Mouse (Mus musculus): ENCODE results near the gene Slc9a9. TPM values are rescaled to one million over a fixed set of nuclear protein-coding genes. Genes with fewer than 3 reads are reported as not detected.

Slc9a9 gene
- polyA plus RNA-seq, 1 experiment = 8.9 TPM

DNA sequence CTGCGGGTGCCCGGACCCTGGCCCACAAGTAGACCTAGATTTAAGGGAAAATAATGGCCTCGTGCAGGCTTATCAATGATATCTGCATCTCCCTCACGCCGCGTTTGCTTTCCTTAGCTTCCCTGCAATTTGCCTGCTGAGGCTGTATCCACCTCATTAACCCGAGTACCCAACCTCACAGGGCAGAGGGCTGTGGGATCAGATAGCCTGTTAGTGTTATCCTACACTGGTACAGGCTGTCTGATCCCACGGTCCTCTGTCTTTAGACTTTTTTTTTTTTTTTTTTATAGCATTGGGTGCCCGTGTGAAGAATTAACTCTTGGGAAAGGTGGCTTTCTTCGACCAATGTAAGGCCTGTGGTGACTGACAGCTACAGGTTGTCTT is 81.9 kb downstream of the Slc9a9 start:
- 88% methylated on average over 10 of the region's 10 CpGs for WGBS
- Histone ChIP-seq H3K27me3 (ENCODE audit: control insufficient read depth, insufficient read depth, low read length) (no peaks in the 10 kb centered on the region), H3K27ac (ENCODE audit: insufficient read depth, low read length) (no peak overlapping the region), H3K4me1 (ENCODE audit: control insufficient read depth, insufficient read depth, low read length) (no peaks in the 10 kb centered on the region), H3K4me3 (replicated peaks; ENCODE audit: insufficient read depth, low read depth, low read length) (no peak overlapping the region)
- no peak for TF ChIP-seq CTCF (IDR thresholded peaks at IDR 0.05; ENCODE audit: borderline replicate concordance, insufficient read depth, low read depth, low read length)
- no peak for TF ChIP-seq POLR2A (IDR thresholded peaks at IDR 0.05; ENCODE audit: borderline replicate concordance, insufficient read depth, low read length)
- DNase-seq = no peak

GRCm38 (mm10) chr9:94752121-94752520 is 82.4 kb downstream of the Slc9a9 start:
- TF ChIP-seq CTCF (IDR thresholded peaks at IDR 0.05; ENCODE audit: borderline replicate concordance, insufficient read depth, low read depth, low read length) (no peak), POLR2A (IDR thresholded peaks at IDR 0.05; ENCODE audit: borderline replicate concordance, insufficient read depth, low read length) (no peak)

DNA sequence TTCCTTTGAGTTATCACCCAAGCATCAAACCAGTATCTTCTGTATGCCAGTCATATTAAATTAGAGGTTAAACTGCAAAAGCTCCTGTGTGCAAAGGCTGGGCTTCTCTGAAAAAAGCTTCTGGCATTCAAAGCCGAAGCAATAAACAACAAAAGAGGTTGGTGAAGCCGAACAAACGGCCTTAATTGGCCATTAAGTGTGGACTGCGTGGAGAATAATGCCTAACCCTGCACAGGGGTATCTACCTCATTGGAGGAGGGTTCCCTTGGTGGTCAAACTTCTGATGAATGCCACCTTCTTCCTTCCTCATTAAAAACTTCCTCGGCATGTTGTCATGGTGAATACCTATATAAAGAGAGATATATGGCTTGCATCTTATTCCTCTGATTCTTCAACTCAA is 90.2 kb downstream of the Slc9a9 start:
- no peak overlapping the region for H3K27ac ChIP-seq (ENCODE audit: insufficient read depth, low read length)
- DNase-seq = no peak
- no peaks in the 10 kb centered on the region; the same call in 1 of the 2 replicates for H3K27me3 ChIP-seq (ENCODE audit: control insufficient read depth, insufficient read depth, low read length)
- WGBS = 55% methylated on average over 5 of the region's 5 CpGs
- H3K4me3 ChIP-seq (replicated peaks; ENCODE audit: insufficient read depth, low read depth, low read length) = no peak overlapping the region
- no peaks in the 10 kb centered on the region for H3K4me1 ChIP-seq (ENCODE audit: control insufficient read depth, insufficient read depth, low read length)
- TF ChIP-seq CTCF (IDR thresholded peaks at IDR 0.05; ENCODE audit: borderline replicate concordance, insufficient read depth, low read depth, low read length) (no peak), POLR2A (IDR thresholded peaks at IDR 0.05; ENCODE audit: borderline replicate concordance, insufficient read depth, low read length) (no peak)

More at GRCm38 (mm10) chr9:94752121-94752520, 82.4 kb downstream of the Slc9a9 start:
- no peak overlapping the region for H3K4me3 ChIP-seq (replicated peaks; ENCODE audit: insufficient read depth, low read depth, low read length)
- no peak for DNase-seq
- no peaks in the 10 kb centered on the region for H3K27me3 ChIP-seq (ENCODE audit: control insufficient read depth, insufficient read depth, low read length)
- H3K27ac ChIP-seq (ENCODE audit: insufficient read depth, low read length) = no peak overlapping the region
- 96% methylated on average over 3 of the region's 3 CpGs for WGBS
- H3K4me1 ChIP-seq (ENCODE audit: control insufficient read depth, insufficient read depth, low read length) = no peaks in the 10 kb centered on the region

GRCm38 (mm10) chr9:94768114-94768513 is 98.4 kb downstream of the Slc9a9 start:
- no peak overlapping the region for H3K4me3 ChIP-seq (replicated peaks; ENCODE audit: insufficient read depth, low read depth, low read length)
- no peak overlapping the region for H3K27ac ChIP-seq (ENCODE audit: insufficient read depth, low read length)
- WGBS = 91% methylated on average over 6 of the region's 6 CpGs
- TF ChIP-seq POLR2A (IDR thresholded peaks at IDR 0.05; ENCODE audit: borderline replicate concordance, insufficient read depth, low read length) (no peak), CTCF (IDR thresholded peaks at IDR 0.05; ENCODE audit: borderline replicate concordance, insufficient read depth, low read depth, low read length) (no peak)
- peaks cover 2% of the 10 kb centered on the region; the same call in 1 of the 2 replicates for H3K4me1 ChIP-seq (ENCODE audit: control insufficient read depth, insufficient read depth, low read length)
- DNase-seq = no peak
- H3K27me3 ChIP-seq (ENCODE audit: control insufficient read depth, insufficient read depth, low read length) = no peaks in the 10 kb centered on the region; the same call in 1 of the 2 replicates

DNA sequence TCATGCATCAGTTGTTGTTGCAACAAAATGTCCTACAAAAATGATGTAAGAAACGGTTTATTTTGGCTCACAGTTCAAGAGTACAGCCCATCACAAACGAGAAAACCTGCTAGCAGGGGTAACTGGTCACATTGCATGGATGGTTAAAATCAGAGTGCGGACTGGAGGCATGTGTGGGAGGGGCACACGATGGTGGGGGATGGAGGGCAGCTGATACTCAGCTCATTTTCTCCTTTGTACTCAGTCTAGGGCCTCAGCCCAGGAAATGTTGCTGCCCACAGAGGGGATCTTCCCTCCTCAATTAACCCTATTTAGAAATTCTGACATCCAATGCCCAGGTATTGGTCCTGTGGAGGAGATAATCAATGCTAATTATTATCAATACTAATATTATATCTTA is 98.8 kb downstream of the Slc9a9 start:
- Histone ChIP-seq H3K4me3 (replicated peaks; ENCODE audit: insufficient read depth, low read depth, low read length) (no peak overlapping the region), H3K27ac (ENCODE audit: insufficient read depth, low read length) (no peak overlapping the region), H3K4me1 (ENCODE audit: control insufficient read depth, insufficient read depth, low read length) (peaks cover 3% of the 10 kb centered on the region; the same call in 1 of the 2 replicates), H3K27me3 (ENCODE audit: control insufficient read depth, insufficient read depth, low read length) (no peaks in the 10 kb centered on the region; the same call in 1 of the 2 replicates)
- 90% methylated on average over 4 of the region's 4 CpGs for WGBS
- no peak for TF ChIP-seq CTCF (IDR thresholded peaks at IDR 0.05; ENCODE audit: borderline replicate concordance, insufficient read depth, low read depth, low read length)
- TF ChIP-seq POLR2A (IDR thresholded peaks at IDR 0.05; ENCODE audit: borderline replicate concordance, insufficient read depth, low read length) = no peak
- no peak for DNase-seq

GRCm38 (mm10) chr9:94773357-94773756 is 103.6 kb downstream of the Slc9a9 start:
- Histone ChIP-seq H3K27me3 (ENCODE audit: control insufficient read depth, insufficient read depth, low read length) (no peaks in the 10 kb centered on the region; the same call in 1 of the 2 replicates), H3K27ac (ENCODE audit: insufficient read depth, low read length) (no peak overlapping the region), H3K4me1 (ENCODE audit: control insufficient read depth, insufficient read depth, low read length) (peaks cover 6% of the 10 kb centered on the region; the same call in 1 of the 2 replicates), H3K4me3 (replicated peaks; ENCODE audit: insufficient read depth, low read depth, low read length) (no peak overlapping the region)
- peak; percentile 83 to 95 for DNase-seq
- TF ChIP-seq POLR2A (IDR thresholded peaks at IDR 0.05; ENCODE audit: borderline replicate concordance, insufficient read depth, low read length) = no peak
- TF ChIP-seq CTCF (IDR thresholded peaks at IDR 0.05; ENCODE audit: borderline replicate concordance, insufficient read depth, low read depth, low read length) = no peak
- WGBS = 11% methylated on average over 4 of the region's 4 CpGs

- H3K4me1 ChIP-seq (ENCODE audit: control insufficient read depth, insufficient read depth, low read length) = peaks cover 9% of the 10 kb centered on the region
- no peak for TF ChIP-seq POLR2A (IDR thresholded peaks at IDR 0.05; ENCODE audit: borderline replicate concordance, insufficient read depth, low read length)
- no peak for TF ChIP-seq CTCF (IDR thresholded peaks at IDR 0.05; ENCODE audit: borderline replicate concordance, insufficient read depth, low read depth, low read length)
These were observed 118.6 kb downstream of the Slc9a9 start for GRCm38 (mm10) chr9:94788261-94788660.

DNA sequence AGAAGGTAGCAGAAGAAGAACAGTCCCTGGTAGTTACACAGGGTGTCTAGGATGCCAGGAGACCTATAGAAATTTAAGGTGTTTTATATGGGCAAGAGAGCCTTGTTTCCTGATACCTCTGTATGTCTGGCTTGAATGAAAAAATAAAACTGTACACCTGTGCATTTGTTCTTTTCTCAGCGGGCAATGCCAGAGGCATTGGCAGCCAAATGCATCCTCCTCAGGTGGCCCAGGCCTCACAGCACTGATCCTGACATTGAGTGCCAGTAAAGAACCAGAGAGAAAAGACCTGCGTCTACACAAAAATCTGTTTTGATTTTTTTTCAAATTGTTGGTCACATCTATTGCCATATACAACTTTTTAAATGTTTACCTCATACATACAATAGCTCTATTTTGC is 121.3 kb downstream of the Slc9a9 start:
- DNase-seq = peak; percentile 74 to 85
- Histone ChIP-seq H3K27ac (ENCODE audit: insufficient read depth, low read length) (no peak overlapping the region), H3K4me1 (ENCODE audit: control insufficient read depth, insufficient read depth, low read length) (peaks cover 9% of the 10 kb centered on the region), H3K4me3 (replicated peaks; ENCODE audit: insufficient read depth, low read depth, low read length) (no peak overlapping the region), H3K27me3 (ENCODE audit: control insufficient read depth, insufficient read depth, low read length) (no peaks in the 10 kb centered on the region)
- WGBS = 12% methylated on average over 2 of the region's 2 CpGs
- no peak for TF ChIP-seq CTCF (IDR thresholded peaks at IDR 0.05; ENCODE audit: borderline replicate concordance, insufficient read depth, low read depth, low read length)
- no peak for TF ChIP-seq POLR2A (IDR thresholded peaks at IDR 0.05; ENCODE audit: borderline replicate concordance, insufficient read depth, low read length)

More at GRCm38 (mm10) chr9:94788261-94788660, 118.6 kb downstream of the Slc9a9 start:
- DNase-seq = no peak
- 80% methylated on average over 3 of the region's 3 CpGs for WGBS
- H3K27ac ChIP-seq (ENCODE audit: insufficient read depth, low read length) = no peak overlapping the region
- H3K27me3 ChIP-seq (ENCODE audit: control insufficient read depth, insufficient read depth, low read length) = no peaks in the 10 kb centered on the region
- no peak overlapping the region for H3K4me3 ChIP-seq (replicated peaks; ENCODE audit: insufficient read depth, low read depth, low read length)

Data from cerebellum, adult 2 months (tissue).